Mouse (Mus musculus) cortical plate, adult 2 months (tissue): ENCODE data around the gene Camk1d. TPM values are rescaled to one million over a fixed set of nuclear protein-coding genes. Genes with fewer than 3 reads are reported as not detected.

Experiments used
- H3K27ac ChIP-seq: fragments of 200-500 bp; 2 replicates; pipeline ENCODE4 v1.5.1; 2012; ENCODE audit warnings: low read length, control low read depth, inconsistent platforms; ENCODE audit not compliant: insufficient read depth
- H3K4me1 ChIP-seq: fragments of 200-500 bp; 2 replicates; pipeline ENCODE4 v1.6.1; 2011; ENCODE audit warnings: low read length; ENCODE audit not compliant: control insufficient read depth, insufficient read depth
- H3K4me3 ChIP-seq: fragments of 200-500 bp; 2 replicates; pipeline ENCODE4 v1.5.1; 2011; ENCODE audit warnings: mild to moderate bottlenecking, low read length, control low read depth; ENCODE audit not compliant: insufficient read depth
- CTCF ChIP-seq: fragments of 200-500 bp; IDR thresholded peaks from 2 replicates; pipeline ENCODE4 v1.5.1; 2011; ENCODE audit warnings: mild to moderate bottlenecking, control low read depth, low read length; ENCODE audit not compliant: insufficient read depth; ENCODE audit errors: extremely low read depth
- POLR2A ChIP-seq: fragments of 200-500 bp; IDR thresholded peaks from 2 replicates; pipeline ENCODE4 v1.6.1; 2011; ENCODE audit warnings: mild to moderate bottlenecking, low read length, control low read depth; ENCODE audit not compliant: insufficient read depth; ENCODE audit errors: extremely low read depth
- polyA plus RNA-seq: library from polyadenylated mRNA; depleted of rRNA; stranded (reverse); fragments of >200 nt; gene quantifications from 2 replicates; pipeline ENCODE4 v1.2.3, GENCODE M21; 2012

Gene Camk1d
- polyA plus RNA-seq, 1 experiment, result 39.9 TPM

- Histone ChIP-seq H3K4me1 (peaks cover 6% of the 10 kb centered on the region), H3K4me3 (no peak overlapping the region), H3K27ac (no peak overlapping the region)
- TF ChIP-seq CTCF, result no peak
- TF ChIP-seq POLR2A, result no peak
Measured at GRCm38 (mm10) chr2:5669498-5670040, 44.7 kb downstream of the Camk1d start.

GRCm38 (mm10) chr2:5668940-5669339, 45.4 kb downstream of the Camk1d start:
- TF ChIP-seq CTCF, result no peak
- no peak for TF ChIP-seq POLR2A

GRCm38 (mm10) chr2:5663499-5663898, 50.8 kb downstream of the Camk1d start:
- TF ChIP-seq CTCF (no peak), POLR2A (no peak)
- Histone ChIP-seq H3K4me3 (no peak overlapping the region), H3K27ac (no peak overlapping the region), H3K4me1 (no peaks in the 10 kb centered on the region)

More at GRCm38 (mm10) chr2:5668940-5669339, 45.4 kb downstream of the Camk1d start:
- Histone ChIP-seq H3K27ac (no peak overlapping the region), H3K4me3 (no peak overlapping the region), H3K4me1 (peaks cover 4% of the 10 kb centered on the region)

GRCm38 (mm10) chr2:5661946-5662345, 52.4 kb downstream of the Camk1d start:
- TF ChIP-seq POLR2A (no peak), CTCF (no peak)
- no peak overlapping the region for H3K4me3 ChIP-seq
- H3K27ac ChIP-seq, result no peak overlapping the region
- H3K4me1 ChIP-seq, result no peaks in the 10 kb centered on the region

GRCm38 (mm10) chr2:5658000-5658399, 56.3 kb downstream of the Camk1d start:
- TF ChIP-seq POLR2A (no peak), CTCF (no peak)

GRCm38 (mm10) chr2:5656326-5656725, 58.0 kb downstream of the Camk1d start:
- H3K4me1 ChIP-seq, result 0 out of 2 replicates have a peak, but pooled peaks cover 2% of the 10 kb centered on the region
- TF ChIP-seq CTCF (no peak), POLR2A (no peak)
- H3K4me3 ChIP-seq, result no peak overlapping the region
- H3K27ac ChIP-seq, result no peak overlapping the region

More at GRCm38 (mm10) chr2:5658000-5658399, 56.3 kb downstream of the Camk1d start:
- H3K27ac ChIP-seq, result no peak overlapping the region
- H3K4me1 ChIP-seq, result no peaks in the 10 kb centered on the region
- no peak overlapping the region for H3K4me3 ChIP-seq

GRCm38 (mm10) chr2:5652071-5652470, 62.2 kb downstream of the Camk1d start:
- no peak overlapping the region for H3K27ac ChIP-seq
- H3K4me1 ChIP-seq, result peaks cover 6% of the 10 kb centered on the region
- no peak overlapping the region for H3K4me3 ChIP-seq
- no peak for TF ChIP-seq CTCF
- TF ChIP-seq POLR2A, result no peak

- H3K27ac ChIP-seq, result no peak overlapping the region
- H3K4me3 ChIP-seq, result no peak overlapping the region
- TF ChIP-seq POLR2A (no peak), CTCF (no peak)
- peaks cover 6% of the 10 kb centered on the region for H3K4me1 ChIP-seq
Measured at GRCm38 (mm10) chr2:5651285-5651870, 62.9 kb downstream of the Camk1d start.

- TF ChIP-seq POLR2A (no peak), CTCF (no peak)
- peaks cover 12% of the 10 kb centered on the region for H3K4me1 ChIP-seq
- H3K27ac ChIP-seq, result no peak overlapping the region
- H3K4me3 ChIP-seq, result no peak overlapping the region
Measured at GRCm38 (mm10) chr2:5649226-5649625, 65.1 kb downstream of the Camk1d start.

GRCm38 (mm10) chr2:5648764-5649163, 65.6 kb downstream of the Camk1d start:
- Histone ChIP-seq H3K27ac (no peak overlapping the region), H3K4me1 (peaks cover 13% of the 10 kb centered on the region), H3K4me3 (no peak overlapping the region)
- TF ChIP-seq POLR2A (no peak), CTCF (no peak)
